Mouse (Mus musculus) intestine, postnatal 0 days (tissue): ENCODE data around the gene Apoe. TPM values are rescaled to one million over a fixed set of nuclear protein-coding genes. Genes with fewer than 3 reads are reported as not detected.

ENCODE experiments used
- ATAC-seq: fragments of 200-750 bp; cut with Nextera tagmentation; 2 replicates; pipeline ENCODE4 v1.8.0; 2017; ENCODE audit warnings: mild to moderate bottlenecking, moderate TSS enrichment, moderate library complexity
- H3K27ac ChIP-seq: fragments of 300-500 bp; sonication (generic); 2 replicates; pipeline ENCODE4 v1.5.1; 2014; ENCODE audit warnings: mild to moderate bottlenecking, low read depth, low read length, moderate library complexity
- H3K27me3 ChIP-seq: fragments of 300-500 bp; sonication (generic); replicated peaks from 2 replicates; pipeline ENCODE4 v1.6.1; 2014; ENCODE audit warnings: low read length, mixed read lengths; ENCODE audit not compliant: control insufficient read depth, insufficient read depth
- H3K36me3 ChIP-seq: fragments of 300-500 bp; sonication (generic); 2 replicates; pipeline ENCODE4 v1.6.1; 2014; ENCODE audit warnings: mild to moderate bottlenecking, moderate library complexity; ENCODE audit not compliant: control insufficient read depth, insufficient read depth
- H3K4me1 ChIP-seq: fragments of 300-500 bp; sonication (generic); replicated peaks from 2 replicates; pipeline ENCODE4 v1.6.1; 2014; ENCODE audit warnings: antibody characterized with exemption, low read length, mixed read lengths; ENCODE audit not compliant: control insufficient read depth, insufficient read depth
- H3K4me2 ChIP-seq: fragments of 300-500 bp; sonication (generic); replicated peaks from 2 replicates; pipeline ENCODE4 v1.6.1; 2014; ENCODE audit warnings: low read depth, mild to moderate bottlenecking, moderate library complexity
- H3K4me3 ChIP-seq: fragments of 300-500 bp; sonication (generic); 2 replicates; pipeline ENCODE4 v1.5.1; 2014; ENCODE audit warnings: low read depth, low read length
- H3K9ac ChIP-seq: fragments of 300-500 bp; sonication (generic); 2 replicates; pipeline ENCODE4 v1.6.1; 2014; ENCODE audit warnings: mild to moderate bottlenecking, low read depth, low read length
- H3K9me3 ChIP-seq: fragments of 300-500 bp; sonication (generic); 2 replicates; pipeline ENCODE4 v1.6.1; 2016; ENCODE audit warnings: mixed run types; ENCODE audit not compliant: control insufficient read depth
- CTCF ChIP-seq: sonication (generic); IDR thresholded peaks from 2 replicates; pipeline ENCODE4 v1.5.1; 2016; ENCODE audit warnings: low read depth, mild to moderate bottlenecking, control low read depth, antibody characterized with exemption, moderate library complexity
- WGBS: fragments of 180-500 bp; shearing (Covaris S2); extraction: QIAGEN DNeasy Blood & Tissue Kit; methylation state at CpG from one replicate; pipeline ENCODE4 v1.1.7; 2014; 5-methylcytosine and 5-hydroxymethylcytosine counted together
- polyA plus RNA-seq: library from polyadenylated mRNA; unstranded; fragments of >200 nt; fragmentation: Nextera tagmentation; extraction: Ambion mirVana; gene quantifications from 2 replicates; pipeline ENCODE4 v1.2.1, GENCODE M21; 2015

Gene Apoe
- polyA plus RNA-seq, 1 experiment from 2014 or later: 435 TPM

DNA sequence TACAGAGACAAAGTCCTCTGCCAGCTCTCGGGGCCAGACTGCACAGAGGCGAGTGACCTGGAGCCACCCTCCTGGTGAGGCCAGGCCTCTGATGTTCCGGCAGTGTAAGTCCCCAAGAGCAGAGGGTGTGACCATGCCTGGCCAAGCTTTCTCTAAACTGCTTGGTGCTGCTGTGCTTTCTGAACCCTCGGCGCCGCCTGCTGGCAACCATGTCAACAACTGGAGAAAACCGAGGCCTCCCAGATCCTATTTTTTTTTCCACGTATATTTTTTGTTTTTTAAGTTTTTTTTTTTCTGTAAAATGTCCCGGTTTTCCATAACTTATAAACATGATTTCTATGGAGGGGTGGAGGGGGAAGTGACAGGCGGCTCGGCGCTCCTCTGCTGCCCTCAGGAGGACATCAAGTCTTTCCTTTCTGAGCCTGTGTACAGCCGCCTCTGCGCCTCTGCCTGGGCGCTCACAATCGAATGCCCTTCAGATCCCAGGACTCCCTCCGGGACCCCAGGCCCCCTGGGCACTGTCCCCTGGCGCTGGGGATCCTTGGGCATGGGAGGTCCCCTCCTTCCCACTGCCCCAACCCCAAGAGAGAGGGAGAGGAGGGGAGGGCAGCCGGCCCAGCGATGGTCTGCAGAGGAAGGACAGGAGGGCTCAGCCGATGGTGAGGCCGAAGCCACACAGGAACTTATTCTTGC is 2.2 kb upstream of the Apoe start:
- Histone ChIP-seq H3K4me2 (peak overlapping the region; percentile 37), H3K27me3 (no peaks in the 10 kb centered on the region), H3K4me3 (no peak overlapping the region), H3K9me3 (no peaks in the 10 kb centered on the region), H3K27ac (peak overlapping the region; percentile 83), H3K36me3 (peaks cover 21% of the 10 kb centered on the region), H3K4me1 (peaks cover 9% of the 10 kb centered on the region), H3K9ac (no peak overlapping the region)
- TF ChIP-seq CTCF: peak; percentile 89
- peak; percentile 96 for ATAC-seq
- 26% methylated on average over 22 of the region's 22 CpGs for WGBS

- no peaks in the 10 kb centered on the region for H3K9me3 ChIP-seq
- no peak for TF ChIP-seq CTCF
- H3K4me3 ChIP-seq: no peak overlapping the region
- peaks cover 9% of the 10 kb centered on the region for H3K4me1 ChIP-seq
- no peak overlapping the region for H3K9ac ChIP-seq
- 29% methylated on average over 12 of the region's 12 CpGs for WGBS
- H3K27ac ChIP-seq: peak overlapping the region; percentile 83
- peak overlapping the region; percentile 37; the same call in 1 of the 2 replicates for H3K4me2 ChIP-seq
- H3K36me3 ChIP-seq: peaks cover 21% of the 10 kb centered on the region
- ATAC-seq: peak; percentile 64
- no peaks in the 10 kb centered on the region for H3K27me3 ChIP-seq
These were observed 1.5 kb upstream of the Apoe start for GRCm38 (mm10) chr7:19700299-19701068.

- TF ChIP-seq CTCF: no peak
- H3K9me3 ChIP-seq: no peaks in the 10 kb centered on the region
- no peak overlapping the region for H3K4me2 ChIP-seq
- 81% methylated on average over 4 of the region's 4 CpGs for WGBS
- H3K36me3 ChIP-seq: peaks cover 21% of the 10 kb centered on the region
- H3K4me1 ChIP-seq: peaks cover 9% of the 10 kb centered on the region
- H3K9ac ChIP-seq: no peak overlapping the region
- ATAC-seq: no peak
- no peak overlapping the region for H3K4me3 ChIP-seq
- no peaks in the 10 kb centered on the region for H3K27me3 ChIP-seq
- peak overlapping the region; percentile 83; the same call in 1 of the 2 replicates for H3K27ac ChIP-seq
These were observed 800 bp upstream of the Apoe start for GRCm38 (mm10) chr7:19699827-19700148.

GRCm38 (mm10) chr7:19697949-19698906 is 760 bp downstream of the Apoe start:
- WGBS: 11% methylated on average over 28 of the region's 28 CpGs
- H3K27ac ChIP-seq: no peak overlapping the region
- peaks cover 17% of the 10 kb centered on the region for H3K4me1 ChIP-seq
- peak overlapping the region; percentile 30 for H3K4me3 ChIP-seq
- peak overlapping the region; percentile 53 for H3K4me2 ChIP-seq
- H3K36me3 ChIP-seq: peaks cover 17% of the 10 kb centered on the region; the same call in 1 of the 2 replicates
- peak overlapping the region; percentile 38; the same call in 1 of the 2 replicates for H3K9ac ChIP-seq
- TF ChIP-seq CTCF: peak; percentile 57
- H3K27me3 ChIP-seq: no peaks in the 10 kb centered on the region
- no peaks in the 10 kb centered on the region for H3K9me3 ChIP-seq
- ATAC-seq: no peak

DNA sequence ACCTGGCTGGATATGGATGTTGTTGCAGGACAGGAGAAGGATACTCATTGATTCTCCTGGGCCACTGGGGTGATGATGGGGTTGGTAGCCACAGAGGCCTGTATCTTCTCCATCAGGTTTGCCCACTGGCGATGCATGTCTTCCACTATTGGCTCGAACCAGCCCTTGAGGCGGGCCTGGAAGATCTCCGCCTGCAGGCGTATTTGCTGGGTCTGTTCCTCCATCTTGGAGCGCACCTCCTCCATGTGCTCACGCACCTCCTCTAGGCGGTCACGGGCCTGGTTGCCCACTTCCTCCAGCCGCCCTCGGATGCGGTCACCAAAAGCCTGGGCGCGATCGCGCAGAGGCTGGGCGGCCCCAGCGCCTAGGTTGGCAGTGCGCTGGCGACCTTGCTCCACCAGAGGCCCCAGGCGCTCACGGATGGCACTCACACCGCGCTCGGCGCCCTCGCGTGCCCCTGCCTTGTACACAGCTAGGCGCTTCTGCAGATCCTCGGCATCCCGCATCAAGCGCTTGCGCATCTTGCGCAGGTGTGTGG is 2.6 kb downstream of the Apoe start:
- H3K4me2 ChIP-seq: no peak overlapping the region
- peaks cover 25% of the 10 kb centered on the region for H3K4me1 ChIP-seq
- no peak overlapping the region for H3K9ac ChIP-seq
- H3K36me3 ChIP-seq: 0 out of 2 replicates have a peak, but pooled peaks cover 1% of the 10 kb centered on the region
- no peak overlapping the region for H3K4me3 ChIP-seq
- no peak overlapping the region for H3K27ac ChIP-seq
- TF ChIP-seq CTCF: no peak
- no peaks in the 10 kb centered on the region for H3K27me3 ChIP-seq
- WGBS: 97% methylated on average over 34 of the region's 34 CpGs
- no peak for ATAC-seq
- H3K9me3 ChIP-seq: no peaks in the 10 kb centered on the region

DNA sequence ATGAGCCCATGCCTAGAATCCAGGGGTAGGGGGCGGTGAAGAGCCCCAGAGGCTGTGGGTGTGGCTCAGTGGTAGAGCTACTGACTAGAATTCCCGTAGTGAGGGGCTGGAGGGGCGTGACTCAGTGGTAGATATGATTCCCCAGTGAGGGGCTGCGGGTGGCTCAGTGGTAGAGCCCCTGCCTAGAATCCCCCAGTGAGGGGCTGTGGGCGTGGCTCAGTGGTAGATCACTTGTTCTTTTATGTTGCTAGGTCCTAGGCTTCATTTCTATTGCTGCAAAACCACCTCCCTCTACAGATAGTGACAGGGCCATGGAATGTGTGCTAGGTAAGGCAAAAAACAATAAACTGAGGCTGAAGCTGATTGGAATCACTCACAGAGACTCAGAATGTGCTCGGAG is 3.1 kb downstream of the Apoe start:
- no peak overlapping the region for H3K4me2 ChIP-seq
- H3K9me3 ChIP-seq: no peaks in the 10 kb centered on the region
- H3K4me1 ChIP-seq: peaks cover 25% of the 10 kb centered on the region
- no peak overlapping the region for H3K9ac ChIP-seq
- H3K4me3 ChIP-seq: no peak overlapping the region
- no peak overlapping the region for H3K27ac ChIP-seq
- no peak for TF ChIP-seq CTCF
- ATAC-seq: no peak
- 79% methylated on average over 6 of the region's 6 CpGs for WGBS
- H3K36me3 ChIP-seq: no peaks in the 10 kb centered on the region
- no peaks in the 10 kb centered on the region for H3K27me3 ChIP-seq
